Mouse (Mus musculus): Measurements from ENCODE around the gene Vps53. TPM values are rescaled to one million over a fixed set of nuclear protein-coding genes. Genes with fewer than 3 reads are reported as not detected.

Gene Vps53
- 21.0 and 29.5 TPM in 2 replicates for polyA plus RNA-seq (2012)

DNA sequence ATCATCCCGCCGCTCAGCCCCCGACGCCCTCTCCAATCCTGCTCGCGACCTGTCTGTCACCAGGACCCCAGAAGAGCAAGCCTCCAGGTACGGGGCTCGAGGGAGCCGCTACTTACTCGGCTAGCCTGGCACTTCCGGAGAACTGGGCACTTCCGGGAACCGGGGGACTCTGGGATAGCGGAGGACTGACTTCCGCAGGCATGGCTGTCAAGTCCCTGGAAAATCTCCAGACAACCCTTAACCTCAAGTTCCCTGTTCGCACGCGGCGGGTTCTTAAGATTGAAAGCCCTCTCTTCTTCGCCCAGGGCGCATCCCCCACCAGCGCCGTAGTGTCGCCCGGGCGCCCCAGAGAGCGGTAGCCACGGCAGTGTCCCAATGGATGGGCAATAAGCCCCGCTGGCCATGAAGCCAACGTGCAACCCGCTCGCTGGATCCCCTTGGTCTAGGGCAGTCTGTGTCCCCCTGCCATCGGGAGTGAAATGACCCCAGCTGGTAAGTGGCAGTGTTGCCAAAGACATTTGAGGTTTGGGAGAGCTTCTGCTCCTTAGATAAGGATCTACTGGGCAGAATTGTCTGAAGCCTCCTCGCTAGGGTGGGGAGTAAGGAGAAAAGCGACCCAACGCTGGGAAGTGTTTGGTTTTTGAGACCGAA lies at the start of gene Vps53, which contains the start of gene Fam57a:
Vps53 (minus strand) TSS at position 153 of the 651 bp plus-strand sequence.
Fam57a (plus strand) TSS at position 177 of the 651 bp plus-strand sequence.
- TF ChIP-seq GATA1 (IDR thresholded peaks at IDR 0.05; ENCODE audit: low read length), result no peak

DNA sequence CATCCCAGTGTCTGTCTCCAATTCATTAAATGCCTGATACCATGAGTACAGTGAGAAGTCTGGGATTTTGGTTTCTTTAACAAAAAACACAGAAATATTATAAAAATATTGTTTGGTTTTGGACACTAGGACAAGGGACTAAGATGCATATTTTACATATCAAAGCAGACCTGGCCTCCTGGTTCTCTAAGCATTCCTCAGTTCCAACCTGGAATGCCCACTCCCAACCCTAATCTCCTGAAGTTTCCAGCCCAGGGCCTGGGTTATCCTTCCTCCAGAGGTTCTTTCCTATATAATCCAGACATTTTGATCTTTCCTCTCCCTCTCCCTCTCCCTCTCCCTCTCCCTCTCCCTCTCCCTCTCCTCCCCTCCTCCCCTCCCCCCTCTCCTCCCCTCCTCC lies 45.6 kb upstream of the Vps53 start:
- no peak for TF ChIP-seq GATA1 (IDR thresholded peaks at IDR 0.05; ENCODE audit: low read length)

DNA sequence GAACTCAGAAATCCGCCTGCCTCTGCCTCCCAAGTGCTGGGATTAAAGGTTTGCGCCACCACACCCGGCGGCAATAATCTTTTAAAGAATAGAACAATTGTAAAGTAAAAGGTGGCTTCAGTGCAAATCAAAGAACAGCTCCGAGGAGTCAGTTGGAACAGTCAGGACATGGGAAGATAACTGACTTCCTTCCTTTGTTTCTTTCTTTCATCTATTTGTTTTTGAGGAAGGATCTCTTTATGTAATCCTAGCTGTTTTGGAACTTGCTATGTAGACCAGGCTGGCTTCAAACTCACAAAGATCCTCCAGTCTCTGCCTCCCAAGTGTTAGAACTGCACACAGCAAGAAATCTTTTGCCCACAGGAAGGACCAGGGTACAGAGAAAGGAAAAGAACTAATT lies 45.2 kb upstream of the Vps53 start:
- TF ChIP-seq GATA1 (IDR thresholded peaks at IDR 0.05; ENCODE audit: low read length), result no peak

- TF ChIP-seq GATA1 (IDR thresholded peaks at IDR 0.05; ENCODE audit: low read length), result no peak
These were observed 37.9 kb upstream of the Vps53 start, which contains the start of the genes Dbil5 and Gemin4 for GRCm38 (mm10) chr11:76217390-76217800. Dbil5 (plus strand) TSS chr11:76217608. Gemin4 (minus strand) TSS chr11:76217664.

DNA sequence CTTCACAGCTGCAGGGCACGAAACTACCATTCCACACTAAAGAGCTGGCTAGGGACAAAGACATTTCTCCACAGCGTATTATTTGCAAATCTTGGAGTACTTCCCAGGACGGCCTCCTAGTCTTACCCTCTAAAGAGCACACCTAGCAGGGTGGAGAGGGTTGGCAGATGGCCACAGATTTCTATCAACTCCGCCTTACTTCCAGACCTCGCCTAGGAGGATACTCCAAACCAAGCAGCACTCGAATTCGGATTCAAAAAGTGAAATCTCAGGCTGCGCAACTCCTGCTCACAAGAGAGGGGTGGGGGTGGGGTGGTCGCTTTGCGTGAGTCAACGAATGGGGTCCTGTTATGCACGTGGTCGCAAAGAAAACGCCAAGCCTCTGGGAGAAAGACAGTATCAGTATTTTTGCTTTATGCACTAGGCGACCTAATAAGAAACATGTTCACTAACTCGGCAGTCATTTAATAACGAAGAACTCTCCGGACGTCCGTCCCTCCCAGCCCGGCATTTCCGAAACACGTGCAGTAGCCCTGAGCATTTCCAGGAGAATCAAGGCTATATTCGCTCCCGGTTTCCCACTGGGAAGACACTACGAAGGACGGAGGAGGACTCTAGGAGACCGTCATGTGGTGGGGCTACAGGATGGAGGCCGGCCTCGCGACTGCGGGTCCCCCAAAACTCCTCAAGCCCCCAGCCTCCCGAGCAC lies 37.4 kb upstream of the Vps53 start:
- TF ChIP-seq GATA1 (IDR thresholded peaks at IDR 0.05; ENCODE audit: low read length), result no peak

DNA sequence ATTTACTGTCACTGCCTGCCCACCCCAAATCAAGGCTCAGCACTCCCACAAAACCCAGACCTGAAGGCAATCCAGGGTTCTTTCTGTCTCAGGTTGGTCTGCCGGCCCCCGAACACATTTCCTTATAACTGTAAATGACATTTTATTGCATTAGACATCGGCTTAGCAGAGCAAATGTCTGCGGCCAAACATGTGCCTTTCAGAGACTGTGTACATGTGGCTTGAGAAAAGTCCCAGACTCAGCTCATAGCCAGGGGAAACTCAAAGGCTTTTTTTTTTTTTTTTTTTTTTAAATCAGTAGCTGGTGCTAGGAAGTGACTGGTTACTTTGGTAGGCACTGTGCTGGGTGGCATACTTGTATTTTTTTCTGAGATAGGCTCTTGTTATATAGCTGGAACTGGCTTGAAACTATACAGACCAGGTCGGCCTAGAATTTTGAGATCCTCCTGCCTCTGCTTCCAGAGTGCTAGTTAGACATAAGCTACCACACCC lies 36.6 kb upstream of the Vps53 start:
- TF ChIP-seq GATA1 (IDR thresholded peaks at IDR 0.05; ENCODE audit: low read length), result no peak

DNA sequence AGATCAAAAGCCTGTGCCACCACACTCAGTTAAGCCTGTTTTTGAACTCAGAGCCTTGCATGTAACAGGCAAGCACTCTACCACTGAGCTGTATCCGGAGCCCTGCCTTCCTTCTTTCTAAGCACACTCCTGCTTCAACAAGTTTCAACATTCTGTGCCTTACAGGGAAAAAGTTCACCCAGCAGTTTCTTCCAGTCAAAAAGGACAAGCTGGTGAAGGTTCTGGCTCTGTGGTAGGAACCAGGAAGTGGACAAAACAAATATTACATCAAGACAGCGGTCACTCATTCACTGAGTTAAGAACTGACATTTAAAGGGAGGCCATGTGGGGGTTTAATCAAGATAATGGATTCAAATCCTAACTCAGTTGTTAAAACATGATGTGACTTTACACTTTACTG lies 35.6 kb upstream of the Vps53 start:
- no peak for TF ChIP-seq GATA1 (IDR thresholded peaks at IDR 0.05; ENCODE audit: low read length)

DNA sequence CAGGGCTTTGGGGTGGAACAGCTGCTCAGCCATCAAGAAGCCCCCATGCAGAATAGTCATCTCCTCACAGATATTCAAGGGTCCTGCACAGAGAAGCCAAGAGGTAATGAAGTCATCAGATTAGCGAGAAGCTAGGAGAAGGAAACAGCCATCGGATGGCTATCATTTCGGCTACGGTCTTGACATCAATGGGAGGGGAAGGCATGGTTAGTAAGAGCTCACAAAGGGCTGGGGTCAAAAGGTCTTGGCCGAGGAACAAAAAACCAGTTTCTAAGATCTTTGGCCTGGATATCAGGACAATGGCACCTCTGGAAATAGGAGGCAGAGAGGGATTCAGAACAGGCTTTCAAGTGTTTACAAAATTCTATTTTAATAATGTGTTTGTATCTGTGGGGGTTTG lies 34.4 kb upstream of the Vps53 start:
- TF ChIP-seq GATA1 (IDR thresholded peaks at IDR 0.05; ENCODE audit: low read length), result no peak

DNA sequence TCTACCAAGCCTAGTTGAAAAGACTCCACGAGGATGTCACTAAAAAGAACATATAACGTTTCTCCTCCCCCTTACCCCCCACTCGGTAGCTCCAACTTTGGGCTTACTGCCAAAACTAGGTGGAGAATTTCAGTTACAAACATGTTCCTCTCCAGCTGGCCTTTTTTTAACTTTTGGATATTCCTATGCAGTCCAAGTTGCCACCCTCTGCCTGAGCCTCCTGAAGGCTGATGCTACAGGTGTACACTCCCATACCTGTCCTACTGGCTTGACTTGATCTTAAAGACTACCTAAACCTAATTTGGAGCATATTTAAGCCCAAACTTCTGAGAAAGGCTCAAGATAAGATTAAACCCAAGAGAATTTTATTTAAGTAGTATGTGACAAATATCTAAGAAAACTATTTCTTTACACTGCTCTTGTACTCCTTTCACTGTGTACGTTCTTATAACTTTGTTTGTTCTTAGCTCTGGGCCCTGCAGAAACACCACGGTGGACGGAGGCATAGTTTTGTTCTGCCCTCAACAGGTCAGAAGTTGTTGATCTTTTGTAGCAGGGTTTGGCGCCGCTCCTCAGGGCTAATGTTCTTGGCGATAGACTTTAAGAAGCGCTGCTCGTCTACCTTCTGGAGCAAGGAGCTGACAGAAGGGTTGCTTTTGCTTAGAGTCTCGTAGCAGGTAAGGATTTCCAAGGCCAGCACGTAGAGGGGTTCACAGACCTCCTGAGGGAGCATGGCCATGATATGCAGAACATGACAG lies 31.0 kb upstream of the Vps53 start:
- TF ChIP-seq GATA1 (IDR thresholded peaks at IDR 0.05; ENCODE audit: low read length), result no peak

DNA sequence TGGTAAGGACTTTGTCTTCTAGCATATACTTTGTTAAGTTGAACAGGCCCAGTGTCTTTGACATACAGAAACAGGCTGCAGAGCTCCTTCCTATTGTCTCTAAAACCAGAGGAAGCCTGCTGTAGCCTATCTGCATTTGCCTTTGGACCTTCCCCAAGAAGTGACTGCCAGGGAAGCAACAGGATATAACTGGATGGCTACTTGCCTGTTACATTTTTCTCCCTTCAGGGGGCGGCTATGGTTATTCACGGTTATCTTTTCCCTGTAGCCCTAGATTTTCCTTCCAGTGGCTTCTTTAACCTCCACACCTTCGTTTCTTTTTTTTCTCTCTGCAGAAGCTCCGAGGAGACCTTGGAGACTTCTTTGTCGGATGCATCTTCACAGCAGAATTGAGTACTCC lies 27.3 kb upstream of the Vps53 start:
- no peak for TF ChIP-seq GATA1 (IDR thresholded peaks at IDR 0.05; ENCODE audit: low read length)

DNA sequence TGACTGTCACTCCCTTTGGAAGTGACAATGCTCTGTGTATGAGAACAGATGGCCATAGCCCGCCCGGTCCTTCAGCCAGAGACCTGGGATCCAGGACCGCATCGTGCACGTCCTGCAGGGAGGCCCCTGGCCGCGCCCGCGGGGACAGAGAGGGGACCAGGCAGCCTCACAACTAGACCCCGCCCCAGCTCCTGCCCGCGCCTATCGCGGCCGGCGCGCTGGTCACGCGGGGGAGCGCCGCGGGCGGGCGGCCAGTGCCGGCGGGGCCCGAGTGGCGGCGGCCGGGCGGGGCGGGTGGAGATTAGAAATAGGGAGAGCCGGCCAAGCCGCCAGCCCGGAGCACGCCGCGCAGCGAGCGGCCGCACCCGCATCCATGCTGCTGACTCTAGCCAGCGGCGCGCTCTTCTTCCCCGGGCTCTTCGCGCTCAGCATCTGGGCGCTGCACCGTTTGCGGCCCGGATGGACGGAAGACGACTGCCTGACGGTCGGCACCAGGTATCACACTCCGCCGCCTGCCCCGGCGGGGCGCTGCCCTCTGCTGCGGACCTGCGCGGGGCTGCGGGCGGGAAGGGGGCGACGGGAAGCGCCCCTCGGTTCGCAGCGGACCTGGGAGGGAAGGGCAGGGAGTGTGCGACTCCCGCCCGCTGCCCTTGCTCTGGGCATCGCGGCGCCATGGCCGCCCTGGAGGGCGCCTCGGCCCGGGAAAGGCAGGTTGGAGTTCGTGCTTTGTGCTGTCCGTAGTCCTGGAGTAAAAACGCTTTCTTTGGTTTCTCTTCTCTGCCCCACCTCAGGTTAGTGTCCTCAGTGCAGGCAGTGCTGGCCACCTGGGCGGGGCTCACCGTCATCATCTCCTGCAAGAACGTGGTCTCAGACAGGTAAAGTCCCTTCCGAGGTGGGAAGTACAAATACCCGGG lies 22.6 kb upstream of the Vps53 start:
- no peak for TF ChIP-seq GATA1 (IDR thresholded peaks at IDR 0.05; ENCODE audit: low read length)

DNA sequence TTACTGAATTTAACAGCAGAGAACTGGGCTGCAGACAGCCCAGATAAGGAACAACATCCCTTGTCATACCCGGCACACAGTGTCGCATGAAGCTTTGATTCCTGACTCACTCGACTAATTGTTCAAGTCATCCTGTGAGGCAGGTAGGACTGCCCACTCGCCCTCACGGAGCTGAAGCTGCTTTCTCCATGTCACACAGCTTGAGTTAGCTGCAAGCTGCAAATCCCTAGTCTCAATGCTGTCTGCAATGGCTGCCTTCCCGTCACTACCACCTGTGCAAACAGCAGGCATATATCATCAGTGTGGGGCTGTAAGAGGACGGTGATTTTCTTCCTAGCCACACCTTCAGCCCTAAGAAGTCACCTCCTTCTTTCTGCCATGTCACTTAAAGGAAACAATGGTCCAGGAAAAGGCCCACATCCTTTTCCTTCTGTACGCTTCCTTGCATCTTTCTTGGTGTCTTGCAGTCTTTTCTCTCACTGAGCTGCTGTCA lies 17.6 kb upstream of the Vps53 start:
- TF ChIP-seq GATA1 (IDR thresholded peaks at IDR 0.05; ENCODE audit: low read length), result no peak

GRCm38 (mm10) chr11:76196275-76196976 lies 17.0 kb upstream of the Vps53 start:
- no peak for TF ChIP-seq GATA1 (IDR thresholded peaks at IDR 0.05; ENCODE audit: low read length)

GRCm38 (mm10) chr11:76186908-76187307 lies 7.5 kb upstream of the Vps53 start:
- TF ChIP-seq GATA1 (IDR thresholded peaks at IDR 0.05; ENCODE audit: low read length), result no peak

All from G1E-ER4 (cell line).